Mouse (Mus musculus) C2C12 (cell line): ENCODE measurements around the gene Nr2c2ap. TPM values are rescaled to one million over a fixed set of nuclear protein-coding genes. Genes with fewer than 3 reads are reported as not detected.

Experiments
- H3K27me3 ChIP-seq: one replicate; pipeline ENCODE4 v1.6.1; 2011; ENCODE audit not compliant: control insufficient read depth, insufficient read depth, insufficient read length
- H3K36me3 ChIP-seq: one replicate; pipeline ENCODE4 v1.6.1; 2011; ENCODE audit not compliant: control insufficient read depth, insufficient read depth
- H3K4me3 ChIP-seq: one replicate; pipeline ENCODE4 v1.5.1; 2011; ENCODE audit warnings: mild to moderate bottlenecking, control low read depth; ENCODE audit not compliant: poor library complexity, insufficient read depth, severe bottlenecking
- H3K79me2 ChIP-seq: one replicate; pipeline ENCODE4 v1.6.1; 2011; ENCODE audit not compliant: control insufficient read depth, insufficient read depth
- H3K79me3 ChIP-seq: one replicate; pipeline ENCODE4 v1.6.1; 2011; ENCODE audit warnings: low read depth, control low read depth
- H3ac ChIP-seq: one replicate; pipeline ENCODE3; 2011; ENCODE audit warnings: low read depth; ENCODE audit not compliant: control insufficient read depth, insufficient read length
- CEBPB ChIP-seq: IDR thresholded peaks from one replicate; pipeline ENCODE4 v1.6.1; 2011; ENCODE audit warnings: low read depth, mild to moderate bottlenecking, control low read depth, moderate library complexity
- CTCF ChIP-seq: IDR thresholded peaks from one replicate; pipeline ENCODE4 v1.5.1; 2011; ENCODE audit not compliant: control insufficient read depth, insufficient read depth, insufficient read length
- FOSL1 ChIP-seq: IDR thresholded peaks from one replicate; pipeline ENCODE4 v1.8.0; 2011; ENCODE audit warnings: mild to moderate bottlenecking, low read length; ENCODE audit not compliant: poor library complexity, insufficient read depth, severe bottlenecking
- MAX ChIP-seq: IDR thresholded peaks from one replicate; pipeline ENCODE4 v1.6.1; 2011; ENCODE audit warnings: mild to moderate bottlenecking, control low read depth
- MYOD1 ChIP-seq: IDR thresholded peaks from one replicate; pipeline ENCODE4 v1.6.1; 2011; ENCODE audit warnings: low read depth; ENCODE audit not compliant: control insufficient read depth, insufficient read length
- MYOG ChIP-seq: IDR thresholded peaks from one replicate; pipeline ENCODE4 v1.6.1; 2011; ENCODE audit not compliant: control insufficient read depth, insufficient read length; ENCODE audit errors: extremely low read depth
- USF1 ChIP-seq: IDR thresholded peaks from one replicate; pipeline ENCODE4 v1.6.1; 2011; ENCODE audit warnings: low read depth, mild to moderate bottlenecking, control low read depth, moderate library complexity
- polyA plus RNA-seq: library from polyadenylated mRNA; unstranded; fragments of >200 nt; fragmentation: generic; extraction: Trizol; gene quantifications from one replicate; pipeline ENCODE4 v1.2.1, GENCODE M21; 2012; ENCODE audit warnings: missing spikeins

Gene Nr2c2ap
- polyA plus RNA-seq, 1 experiment = 37.3 TPM

DNA sequence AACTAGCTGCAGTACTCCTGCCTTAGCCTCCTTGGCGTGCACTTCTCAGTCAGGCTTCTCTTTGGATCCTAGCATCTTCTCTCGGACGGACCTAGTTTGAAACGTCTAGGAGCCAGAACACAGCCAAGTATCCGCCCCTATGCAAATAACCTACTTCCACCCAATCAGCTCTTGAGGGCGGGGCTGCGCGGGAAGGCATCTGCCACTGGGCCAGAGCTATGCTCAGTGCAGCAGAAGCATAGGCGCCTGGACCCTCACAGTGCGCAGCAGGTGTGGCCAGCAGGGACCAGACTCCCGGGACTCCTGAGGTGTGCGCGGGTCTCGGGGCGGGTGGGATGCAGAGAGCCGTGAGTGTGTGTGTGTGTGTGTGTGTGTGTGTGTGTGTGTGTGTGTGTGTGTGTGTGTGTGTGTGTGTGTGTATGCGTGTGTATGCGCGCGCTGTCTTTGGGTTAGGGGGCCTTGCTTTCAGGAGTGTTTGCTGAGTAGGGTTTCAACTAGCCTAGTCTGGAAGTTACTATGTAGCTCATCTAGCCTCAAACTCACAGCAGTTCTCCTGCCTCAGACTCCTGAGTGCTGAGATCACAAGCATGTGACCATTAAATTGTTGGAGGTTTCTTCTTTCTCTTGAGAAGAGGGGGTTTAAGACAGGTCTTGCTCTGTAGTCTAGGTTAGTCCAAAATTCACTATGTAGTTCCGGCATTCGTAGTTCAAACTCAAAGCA lies 21.6 kb downstream of the Nr2c2ap start:
- Histone ChIP-seq H3K36me3 (no peaks in the 10 kb centered on the region), H3K27me3 (peaks cover 24% of the 10 kb centered on the region), H3K79me3 (no peaks in the 10 kb centered on the region), H3K4me3 (no peak overlapping the region), H3K79me2 (no peaks in the 10 kb centered on the region), H3ac (no peak overlapping the region)
- TF ChIP-seq MAX (no peak), FOSL1 (no peak), USF1 (no peak), CTCF (no peak), MYOG (no peak), MYOD1 (no peak), CEBPB (no peak)

DNA sequence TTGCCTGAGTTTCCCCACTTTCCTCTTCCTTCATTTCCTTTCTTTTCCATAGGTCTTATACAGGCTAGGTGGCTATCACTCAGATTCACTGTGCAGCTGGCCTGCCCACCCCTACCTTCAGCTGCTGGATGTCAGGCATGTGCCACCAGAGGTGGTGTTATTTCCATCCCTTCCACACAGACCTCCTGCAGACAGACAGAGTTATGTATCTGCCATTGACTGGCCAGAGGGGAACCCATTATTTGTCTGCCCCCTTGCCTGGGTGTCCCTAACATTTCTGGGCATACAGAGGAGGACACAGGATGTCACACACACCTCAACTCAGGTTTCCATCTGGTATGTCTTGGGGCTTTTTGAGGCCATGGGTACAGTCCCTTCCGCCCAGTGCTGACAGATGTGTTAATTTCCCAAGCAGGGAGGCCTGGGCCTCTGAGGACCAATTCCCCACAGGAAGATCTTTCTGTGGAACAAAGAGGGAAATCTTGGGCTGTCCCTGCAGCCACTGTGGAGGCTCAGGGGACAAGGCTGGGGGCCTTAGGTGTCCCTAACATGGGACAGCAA lies 26.2 kb downstream of the Nr2c2ap start:
- Histone ChIP-seq H3K36me3 (no peaks in the 10 kb centered on the region), H3K79me3 (no peaks in the 10 kb centered on the region), H3K79me2 (no peaks in the 10 kb centered on the region), H3ac (no peak overlapping the region), H3K4me3 (no peak overlapping the region), H3K27me3 (peaks cover 32% of the 10 kb centered on the region)
- TF ChIP-seq CTCF (no peak), USF1 (no peak), MAX (no peak), MYOD1 (no peak), CEBPB (no peak), MYOG (no peak), FOSL1 (no peak)

DNA sequence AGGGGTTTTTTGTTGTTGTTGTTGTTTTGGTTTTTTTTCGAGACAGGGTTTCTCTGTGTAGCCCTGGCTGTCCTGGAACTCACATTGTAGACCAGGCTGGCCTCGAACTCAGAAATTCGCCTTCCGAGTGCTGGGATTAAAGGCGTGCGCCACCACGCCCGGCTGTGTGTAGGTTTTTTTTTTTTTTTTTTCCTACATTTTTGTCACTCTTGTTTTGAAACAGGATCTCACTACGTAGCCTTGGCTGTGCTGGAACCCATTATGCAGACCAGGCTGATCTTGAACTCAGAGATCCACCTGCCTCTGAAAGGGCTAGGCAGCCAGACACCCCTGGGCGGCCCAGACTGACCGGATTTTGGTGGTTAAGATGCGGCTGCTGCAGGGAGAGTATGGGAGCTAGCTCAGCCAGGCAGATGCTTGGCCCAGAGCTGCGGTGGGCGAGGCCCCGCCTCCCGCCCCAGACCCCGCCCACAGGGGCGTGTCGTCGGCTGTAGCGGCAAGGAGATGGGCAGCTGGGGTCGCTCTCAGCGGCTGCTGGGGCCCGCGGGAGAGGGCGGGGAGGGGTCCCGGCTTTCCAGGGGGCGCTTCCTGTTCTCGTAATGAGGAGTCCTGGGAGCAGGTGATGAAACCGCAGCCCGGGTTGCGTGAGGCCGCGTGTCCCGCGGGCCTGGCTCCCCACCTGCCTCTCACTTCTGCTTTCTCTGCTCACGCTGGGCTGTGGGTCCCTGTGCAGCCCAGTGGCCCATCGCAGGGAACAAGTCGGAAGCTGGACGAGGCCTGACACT lies 27.1 kb downstream of the Nr2c2ap start:
- H3K79me2 ChIP-seq = no peaks in the 10 kb centered on the region
- H3K79me3 ChIP-seq = no peaks in the 10 kb centered on the region
- H3K36me3 ChIP-seq = no peaks in the 10 kb centered on the region
- peaks cover 33% of the 10 kb centered on the region for H3K27me3 ChIP-seq
- TF ChIP-seq USF1 (no peak), MYOG (no peak), MAX (no peak), CTCF (no peak)
- no peak overlapping the region for H3ac ChIP-seq
- no peak overlapping the region for H3K4me3 ChIP-seq

DNA sequence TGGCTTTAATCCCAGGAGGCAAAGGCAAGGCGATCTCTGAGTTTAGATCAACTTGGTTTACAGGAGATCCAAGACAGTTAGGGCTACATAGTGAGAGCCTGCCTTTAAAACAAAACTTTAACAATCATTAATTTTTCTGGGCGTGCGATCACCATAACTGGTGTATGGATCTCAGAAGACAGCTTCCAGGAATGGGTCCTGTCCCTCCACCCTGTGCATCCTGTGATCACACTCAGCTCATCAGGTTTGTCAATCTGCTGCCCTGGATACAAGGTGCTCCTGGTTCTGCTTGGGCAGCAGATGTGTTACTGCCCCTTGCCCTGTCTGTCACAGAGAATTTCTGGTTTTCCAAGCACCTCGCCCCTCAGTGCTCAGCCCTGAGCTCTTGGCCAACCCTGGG lies 28.1 kb downstream of the Nr2c2ap start:
- H3K36me3 ChIP-seq = no peaks in the 10 kb centered on the region
- no peak overlapping the region for H3ac ChIP-seq
- H3K27me3 ChIP-seq = peaks cover 38% of the 10 kb centered on the region
- H3K4me3 ChIP-seq = no peak overlapping the region
- no peaks in the 10 kb centered on the region for H3K79me2 ChIP-seq
- H3K79me3 ChIP-seq = no peaks in the 10 kb centered on the region
- TF ChIP-seq USF1 = no peak
- no peak for TF ChIP-seq MYOD1
- TF ChIP-seq MYOG = no peak
- no peak for TF ChIP-seq MAX
- TF ChIP-seq CTCF = no peak
- no peak for TF ChIP-seq FOSL1
- no peak for TF ChIP-seq CEBPB

DNA sequence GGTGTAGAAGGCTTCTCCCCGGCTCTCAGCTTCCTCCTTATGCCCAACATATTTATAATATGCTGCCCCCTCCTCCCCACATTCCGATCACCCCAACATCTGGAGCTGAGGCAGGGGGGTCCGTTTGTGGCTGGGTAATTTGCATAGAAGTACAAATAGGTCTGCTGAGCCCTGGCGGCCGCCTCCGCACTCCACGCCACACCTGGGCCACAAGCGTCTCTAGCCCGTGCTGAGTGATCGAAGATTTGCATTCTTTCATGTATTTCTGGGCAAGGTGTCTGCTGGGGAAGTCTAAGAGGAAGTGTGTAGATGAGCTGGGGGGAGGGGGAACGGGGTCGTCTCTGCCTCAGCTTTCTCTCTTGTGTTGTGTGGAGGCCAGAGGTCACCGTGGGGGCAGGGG lies 28.9 kb downstream of the Nr2c2ap start:
- Histone ChIP-seq H3K79me3 (no peaks in the 10 kb centered on the region), H3K4me3 (no peak overlapping the region), H3K36me3 (no peaks in the 10 kb centered on the region), H3K79me2 (no peaks in the 10 kb centered on the region), H3K27me3 (peaks cover 38% of the 10 kb centered on the region), H3ac (no peak overlapping the region)
- TF ChIP-seq MAX (no peak), CEBPB (no peak), FOSL1 (no peak), MYOD1 (no peak), MYOG (no peak), USF1 (no peak), CTCF (no peak)
